Mouse (Mus musculus) ES-CJ7 (cell line): Measurements from ENCODE around the gene Dnajc21.

ENCODE experiments used
- DNase-seq: peaks from one replicate; pipeline ENCODE4 v3.0.0; 2011; ENCODE audit warnings: low read depth, low spot score

Gene Dnajc21

GRCm38 (mm10) chr15:10470151-10470831 lies at the start of gene Dnajc21:
Gene Dnajc21 (minus strand): TSS chr15:10470516.
- DNase-seq, result peak; percentile 83

- DNase-seq, result no peak
Observed at GRCm38 (mm10) chr15:10515166-10515565, 44.9 kb upstream of the Dnajc21 start.

GRCm38 (mm10) chr15:10506099-10506498 lies 35.8 kb upstream of the Dnajc21 start:
- DNase-seq, result no peak

GRCm38 (mm10) chr15:10500838-10501719 lies 30.8 kb upstream of the Dnajc21 start:
- DNase-seq, result peak; percentile 60

GRCm38 (mm10) chr15:10500035-10500434 lies 29.7 kb upstream of the Dnajc21 start:
- DNase-seq, result no peak

GRCm38 (mm10) chr15:10499593-10499992 lies 29.3 kb upstream of the Dnajc21 start:
- DNase-seq, result no peak

- DNase-seq, result peak; percentile 50
Observed at GRCm38 (mm10) chr15:10496696-10497095, 26.4 kb upstream of the Dnajc21 start.

- DNase-seq, result no peak
Observed at GRCm38 (mm10) chr15:10495944-10496343, 25.6 kb upstream of the Dnajc21 start.

GRCm38 (mm10) chr15:10490101-10490500 lies 19.8 kb upstream of the Dnajc21 start:
- no peak for DNase-seq

GRCm38 (mm10) chr15:10487246-10487645 lies 16.9 kb upstream of the Dnajc21 start:
- DNase-seq, result peak; percentile 60

- peak; percentile 35 for DNase-seq
Observed at GRCm38 (mm10) chr15:10486365-10486839, 16.1 kb upstream of the Dnajc21 start.

GRCm38 (mm10) chr15:10485484-10486364 lies 15.4 kb upstream of the Dnajc21 start, which contains the start of the genes Brix1 and Rad1:
Gene Brix1 (minus strand): TSS chr15:10485947.
Gene Rad1 (plus strand): TSS chr15:10486018.
- DNase-seq, result peak; percentile 97

GRCm38 (mm10) chr15:10470941-10471340 lies 625 bp upstream of the Dnajc21 start:
- peak; percentile 83 for DNase-seq

GRCm38 (mm10) chr15:10469641-10470150 lies 620 bp downstream of the Dnajc21 start:
- peak; percentile 56 for DNase-seq

GRCm38 (mm10) chr15:10468761-10469160 lies 1.6 kb downstream of the Dnajc21 start:
- no peak for DNase-seq

- no peak for DNase-seq
Observed at GRCm38 (mm10) chr15:10464678-10465077, 5.6 kb downstream of the Dnajc21 start.

- DNase-seq, result no peak
Observed at GRCm38 (mm10) chr15:10463555-10463954, 6.8 kb downstream of the Dnajc21 start.

GRCm38 (mm10) chr15:10460986-10461385 lies 9.3 kb downstream of the Dnajc21 start:
- DNase-seq, result no peak

GRCm38 (mm10) chr15:10447102-10447501 lies 23.2 kb downstream of the Dnajc21 start:
- no peak for DNase-seq

- DNase-seq, result no peak
Observed at GRCm38 (mm10) chr15:10442275-10442674, 28.0 kb downstream of the Dnajc21 start.

GRCm38 (mm10) chr15:10441493-10441892 lies 28.8 kb downstream of the Dnajc21 start:
- no peak for DNase-seq
